Mouse (Mus musculus) central nervous system, embryonic 14 days (tissue): ENCODE data around the gene Naaladl2. TPM values are rescaled to one million over a fixed set of nuclear protein-coding genes. Genes with fewer than 3 reads are reported as not detected.

Source experiments
- polyA plus RNA-seq: library from polyadenylated mRNA; depleted of rRNA; stranded (reverse); fragments of >200 nt; gene quantifications from 2 replicates; pipeline ENCODE4 v1.2.3, GENCODE M21; 2012; rRNA removed

Naaladl2 gene
- 0.16 and 0.35 TPM in 2 replicates for polyA plus RNA-seq

GRCm38 (mm10) chr3:25143555-25144311, at the start of gene Naaladl2:
TSS of gene Naaladl2 (minus strand) at chr3:25144261.

